Mouse (Mus musculus) testis, adult 2 months (tissue): ENCODE measurements at regions not wholly inside any gene's neighbourhood (a gene's known extent, or its start where the extent isn't known, plus 50 kb on each side); places are given as distances from the start of the nearest gene placed in this dataset.

Source experiments
- CTCF ChIP-seq: fragments of 200-500 bp; IDR thresholded peaks from 2 replicates; pipeline ENCODE4 v1.5.1; 2012; ENCODE audit warnings: low read depth, mild to moderate bottlenecking, inconsistent platforms, low read length, moderate library complexity; ENCODE audit not compliant: control insufficient read depth, insufficient read depth, insufficient replicate concordance
- POLR2A ChIP-seq: fragments of 200-500 bp; IDR thresholded peaks from 2 replicates; pipeline ENCODE4 v1.6.1; 2012; ENCODE audit warnings: low read depth, mild to moderate bottlenecking, inconsistent platforms, low read length, moderate library complexity; ENCODE audit not compliant: control insufficient read depth

DNA sequence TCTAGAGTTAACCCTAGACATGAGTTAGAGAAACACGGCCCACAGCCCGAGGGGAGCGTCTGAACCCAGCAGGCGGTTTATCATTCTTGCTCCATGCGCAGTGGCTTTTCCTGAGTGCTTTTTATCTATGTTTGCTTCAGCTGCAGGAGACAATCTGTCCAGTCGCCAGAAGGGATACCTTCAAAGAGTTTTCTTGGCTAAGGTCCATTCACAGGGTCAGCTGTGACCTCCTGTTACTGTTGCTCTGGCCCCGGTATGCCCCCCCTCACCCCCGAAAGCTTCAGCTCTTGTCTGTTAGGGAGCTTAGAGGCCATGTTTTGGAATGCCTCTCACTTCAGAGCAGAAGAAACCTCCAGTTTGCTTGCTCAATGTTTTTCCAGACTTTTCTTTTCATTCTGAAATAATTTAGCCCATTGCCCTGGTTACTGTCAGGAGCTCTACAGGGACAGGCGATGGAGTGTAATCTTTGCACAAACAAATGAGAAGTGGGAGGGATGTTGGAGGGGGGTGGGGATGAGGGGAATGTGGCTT lies 51.2 kb upstream of the Slc1a3 start:
- TF ChIP-seq POLR2A = no peak
- TF ChIP-seq CTCF = no peak
